Mouse (Mus musculus) midbrain, embryonic 11.5 days (tissue): ENCODE measurements around the gene Zfp746. TPM values are rescaled to one million over a fixed set of nuclear protein-coding genes. Genes with fewer than 3 reads are reported as not detected.

ENCODE experiments used
- ATAC-seq: fragments of 200-750 bp; cut with Nextera tagmentation; 2 replicates; pipeline ENCODE4 v1.8.0; 2017; ENCODE audit warnings: moderate TSS enrichment, moderate library complexity; ENCODE audit not compliant: low FRiP score
- DNase-seq: peaks from one replicate; pipeline ENCODE4 v3.0.0; 2015; ENCODE audit warnings: low spot score; ENCODE audit errors: missing footprints
- H3K27ac ChIP-seq: fragments of 300-500 bp; sonication (generic); 2 replicates; pipeline ENCODE4 v1.5.1; 2014; ENCODE audit warnings: low read depth, low read length
- H3K27me3 ChIP-seq: fragments of 300-500 bp; sonication (generic); 2 replicates; pipeline ENCODE4 v1.6.1; 2014; ENCODE audit warnings: mild to moderate bottlenecking, low read length, moderate library complexity, mixed read lengths; ENCODE audit not compliant: control insufficient read depth, insufficient read depth
- H3K36me3 ChIP-seq: fragments of 300-500 bp; sonication (generic); 2 replicates; pipeline ENCODE4 v1.6.1; 2014; ENCODE audit warnings: mild to moderate bottlenecking, low read length, moderate library complexity, mixed read lengths; ENCODE audit not compliant: control insufficient read depth, insufficient read depth
- H3K4me1 ChIP-seq: fragments of 300-500 bp; sonication (generic); 2 replicates; pipeline ENCODE4 v1.6.1; 2014; ENCODE audit warnings: low read length; ENCODE audit not compliant: control insufficient read depth, insufficient read depth
- H3K4me2 ChIP-seq: fragments of 300-500 bp; sonication (generic); 2 replicates; pipeline ENCODE4 v1.6.1; 2014; ENCODE audit warnings: mild to moderate bottlenecking, moderate library complexity
- H3K4me3 ChIP-seq: fragments of 300-500 bp; sonication (generic); 2 replicates; pipeline ENCODE4 v1.5.1; 2014; ENCODE audit warnings: low read depth, low read length
- H3K9ac ChIP-seq: fragments of 300-500 bp; sonication (generic); 2 replicates; pipeline ENCODE4 v1.6.1; 2014; ENCODE audit warnings: low read length
- H3K9me3 ChIP-seq: fragments of 300-500 bp; sonication (generic); 2 replicates; pipeline ENCODE4 v1.6.1; 2016; ENCODE audit warnings: low read length; ENCODE audit not compliant: control insufficient read depth
- WGBS: fragments of 180-500 bp; shearing (Covaris S2); extraction: QIAGEN DNeasy Blood & Tissue Kit; methylation state at CpG from one replicate; pipeline ENCODE4 v1.1.7; 2014; 5-methylcytosine and 5-hydroxymethylcytosine counted together
- polyA plus RNA-seq: library from polyadenylated mRNA; unstranded; fragments of >200 nt; fragmentation: Nextera tagmentation; extraction: Ambion mirVana; gene quantifications from 2 replicates; pipeline ENCODE4 v1.2.1, GENCODE M21; 2014

The Zfp746 gene
- polyA plus RNA-seq, 1 experiment from 2014 or later: 21.1 TPM

DNA sequence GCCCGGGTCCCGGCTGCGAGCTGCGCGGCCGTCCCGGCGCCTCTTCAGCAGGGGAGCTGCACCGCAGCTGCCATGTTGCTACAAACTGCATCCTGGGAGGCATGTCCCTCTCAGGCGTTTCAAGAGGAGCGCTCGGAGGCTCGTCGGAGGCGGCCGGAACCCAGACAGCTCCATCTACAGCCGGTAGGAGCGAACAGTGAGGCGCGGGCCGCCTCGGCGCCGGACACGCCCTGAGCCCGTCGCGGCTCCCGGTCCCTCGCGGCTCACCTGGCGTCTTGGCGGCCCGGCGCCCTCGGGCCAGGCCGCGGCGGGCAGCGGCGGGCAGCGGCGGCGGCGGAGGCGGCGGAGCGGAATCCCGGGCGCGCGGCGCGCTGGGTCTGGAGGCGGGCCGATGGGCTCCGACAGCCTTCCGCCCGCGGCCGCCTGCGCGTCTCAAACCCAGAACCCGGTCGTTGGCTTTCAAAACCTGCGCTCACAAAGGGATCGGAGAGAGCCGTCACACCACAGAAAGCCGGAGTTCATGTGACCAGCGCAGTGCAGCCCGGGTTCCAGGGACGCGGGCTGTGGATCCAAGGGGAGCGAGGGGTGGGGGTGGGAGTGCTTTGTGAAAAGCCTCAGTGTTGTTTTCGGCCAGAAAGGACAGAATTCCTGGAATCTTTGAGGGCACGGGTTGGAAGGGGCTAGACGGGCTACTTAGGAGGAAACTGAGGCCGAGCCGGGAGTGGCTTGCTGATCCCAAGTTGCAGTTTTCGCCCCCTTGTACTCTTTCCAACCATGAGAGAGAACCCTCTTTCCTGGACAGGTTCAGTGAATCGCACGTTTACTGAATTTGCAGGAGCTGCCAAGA, 37.7 kb downstream of the Zfp746 start, which contains the start of gene Zfp777:
Gene Zfp777, minus strand, starts transcription at position 486 of the 847 bp plus-strand sequence.
- Histone ChIP-seq H3K9me3 (no peaks in the 10 kb centered on the region), H3K36me3 (0 out of 2 replicates have a peak, but pooled peaks cover 2% of the 10 kb centered on the region), H3K4me1 (peaks cover 12% of the 10 kb centered on the region; the same call in 1 of the 2 replicates), H3K27ac (peak within 1 kb of the TSS; percentile 84), H3K4me3 (peak within 1 kb of the TSS; percentile 91), H3K4me2 (peak within 1 kb of the TSS; percentile 64), H3K9ac (peak within 1 kb of the TSS; percentile 83), H3K27me3 (no peaks in the 10 kb centered on the region)
- DNase-seq (peak; percentile 96), ATAC-seq (peak; percentile 86)
- 1% methylated on average over 81 of the region's 82 CpGs for WGBS

DNA sequence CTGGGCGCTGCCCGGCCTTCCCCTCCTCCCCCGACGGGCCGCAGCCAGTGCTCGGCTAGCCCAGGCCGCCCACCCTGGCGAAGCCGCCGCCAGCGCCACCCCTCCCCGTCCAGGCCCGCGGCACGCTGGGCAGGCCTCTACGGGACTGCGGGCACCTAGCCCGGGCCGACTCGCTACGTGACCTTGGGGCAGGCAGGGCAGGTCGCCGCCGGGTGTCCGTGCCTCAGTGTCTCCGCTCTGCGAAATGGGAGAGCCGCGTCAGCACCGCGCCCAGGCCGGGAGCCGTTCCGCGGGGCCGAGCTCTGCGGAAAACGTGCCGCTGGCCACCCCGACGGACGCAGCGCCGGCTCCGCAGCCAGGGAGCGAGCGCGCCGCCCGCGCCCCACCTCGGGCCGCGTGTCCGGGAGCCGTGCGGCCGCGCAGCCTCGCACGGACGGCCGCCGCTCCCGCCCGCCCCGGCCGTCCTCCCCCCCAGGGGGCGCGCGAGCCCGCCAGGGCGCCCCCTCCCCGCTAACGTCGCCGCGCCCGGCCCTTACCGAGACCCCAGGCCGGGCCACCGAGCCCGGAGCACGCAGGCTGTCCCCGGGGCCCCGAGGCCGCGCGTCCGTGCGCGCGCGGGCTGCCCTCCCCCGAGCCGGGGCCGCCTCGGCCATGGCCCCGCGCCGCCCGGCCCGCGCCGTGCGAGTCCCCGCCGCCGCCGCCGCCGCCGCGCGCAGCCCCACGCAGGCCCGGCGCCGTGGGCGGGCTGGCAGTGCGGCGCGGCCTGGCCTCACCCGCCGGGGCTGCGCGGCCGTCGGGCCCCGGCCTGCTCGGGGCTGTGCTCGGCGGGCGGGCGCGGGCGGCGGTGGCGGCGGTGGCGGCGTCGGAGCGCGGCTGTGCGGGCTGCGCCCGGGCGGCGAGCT, 38.7 kb downstream of the Zfp746 start:
- Histone ChIP-seq H3K27me3 (no peaks in the 10 kb centered on the region), H3K27ac (peak overlapping the region; percentile 84), H3K4me1 (peaks cover 12% of the 10 kb centered on the region; the same call in 1 of the 2 replicates), H3K9ac (peak overlapping the region; percentile 83), H3K4me2 (peak overlapping the region; percentile 64), H3K36me3 (0 out of 2 replicates have a peak, but pooled peaks cover 5% of the 10 kb centered on the region), H3K9me3 (no peaks in the 10 kb centered on the region), H3K4me3 (peak overlapping the region; percentile 91)
- DNase-seq: peak; percentile 92
- peak; percentile 70 for ATAC-seq
- under 1% methylated on average over 79 of the region's 150 CpGs for WGBS

DNA sequence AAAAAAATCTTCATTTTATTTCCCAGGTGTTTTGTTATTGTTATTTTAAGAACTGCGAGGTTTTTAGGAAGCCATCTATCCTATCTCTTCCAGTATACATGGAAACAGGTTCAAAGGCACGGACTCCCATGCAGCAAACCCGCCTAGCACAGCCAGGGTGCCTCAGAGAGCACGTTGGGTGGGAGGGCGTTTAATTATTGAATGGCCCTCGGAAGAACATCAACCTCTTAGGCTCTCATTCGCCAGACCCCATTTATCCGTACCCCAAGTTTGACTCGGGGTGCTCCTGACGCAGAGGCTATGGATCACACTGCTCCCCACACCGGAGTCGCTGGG, 39.3 kb downstream of the Zfp746 start:
- Histone ChIP-seq H3K27ac (no peak overlapping the region), H3K4me3 (peak overlapping the region; percentile 91), H3K4me2 (peak overlapping the region; percentile 64), H3K9ac (peak overlapping the region; percentile 83), H3K9me3 (no peaks in the 10 kb centered on the region), H3K36me3 (0 out of 2 replicates have a peak, but pooled peaks cover 5% of the 10 kb centered on the region), H3K27me3 (no peaks in the 10 kb centered on the region), H3K4me1 (peaks cover 12% of the 10 kb centered on the region; the same call in 1 of the 2 replicates)
- 9% methylated on average over 12 of the region's 12 CpGs for WGBS
- no peak for DNase-seq
- ATAC-seq: 0 out of 2 replicates have a peak, but pooled peaks have one; percentile 5

DNA sequence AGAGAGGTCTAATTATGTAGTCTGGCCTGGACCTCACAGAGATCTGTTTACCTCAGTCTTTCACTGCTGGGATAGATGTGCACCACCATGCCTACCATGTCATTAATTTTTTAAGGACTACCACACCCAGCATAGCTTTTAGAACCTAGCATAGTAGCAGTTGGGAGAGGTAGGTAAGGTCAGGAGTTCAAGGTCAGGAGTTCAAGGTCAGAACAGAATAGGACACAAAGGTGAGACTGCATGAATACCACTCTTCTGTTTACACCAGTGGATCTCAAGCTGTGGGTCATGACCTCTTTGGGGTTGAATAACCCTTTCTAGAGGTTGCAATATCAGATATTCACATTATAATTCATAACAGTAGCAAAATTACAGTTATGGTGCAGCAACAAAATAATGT, 53.7 kb downstream of the Zfp746 start:
- DNase-seq (no peak), ATAC-seq (no peak)
- Histone ChIP-seq H3K36me3 (peaks cover 25% of the 10 kb centered on the region), H3K4me3 (no peak overlapping the region), H3K27ac (no peak overlapping the region), H3K4me2 (no peak overlapping the region), H3K9ac (no peak overlapping the region), H3K9me3 (no peaks in the 10 kb centered on the region), H3K4me1 (no peaks in the 10 kb centered on the region), H3K27me3 (no peaks in the 10 kb centered on the region)

DNA sequence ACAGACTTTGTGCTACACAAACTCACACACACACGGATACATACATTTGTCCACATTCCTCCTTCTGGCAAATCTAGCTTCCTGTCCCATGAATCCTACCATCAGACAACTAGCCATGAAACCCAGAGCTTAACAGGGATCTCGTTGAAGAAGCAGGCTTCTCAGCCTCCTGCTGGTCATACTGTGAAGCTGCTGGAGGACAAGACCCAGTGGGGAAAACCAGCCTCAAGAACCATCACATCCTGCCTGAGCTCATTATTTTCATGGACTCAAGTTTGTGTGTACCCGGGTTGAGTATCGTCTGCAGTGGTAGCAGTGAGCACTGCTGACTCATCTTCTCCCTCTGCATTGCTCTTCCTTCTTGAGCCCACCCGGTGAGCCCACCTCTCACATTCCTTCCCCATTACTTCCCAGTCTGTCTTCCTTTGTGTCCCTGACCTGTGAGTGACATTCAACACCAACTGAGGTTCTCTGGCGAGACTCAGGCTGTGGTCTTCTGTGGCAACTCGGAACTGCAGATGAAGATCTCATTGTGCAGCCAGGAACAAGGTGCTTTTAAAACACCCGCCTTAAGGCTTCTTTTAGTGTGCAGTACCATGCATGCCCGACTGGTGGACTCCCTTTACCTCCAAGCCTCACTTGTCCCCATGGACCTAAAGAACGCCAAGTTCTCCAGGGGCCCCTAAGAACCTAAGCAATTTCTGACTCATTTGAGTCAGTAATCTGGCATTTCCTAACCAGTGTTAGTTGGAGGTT, 60.3 kb downstream of the Zfp746 start:
- ATAC-seq: no peak
- 79% methylated on average over 10 of the region's 10 CpGs for WGBS
- H3K27me3 ChIP-seq: no peaks in the 10 kb centered on the region
- no peak overlapping the region for H3K4me3 ChIP-seq
- H3K4me2 ChIP-seq: no peak overlapping the region
- H3K9me3 ChIP-seq: peaks cover 7% of the 10 kb centered on the region; the same call in 1 of the 2 replicates
- no peak for DNase-seq
- no peak overlapping the region for H3K9ac ChIP-seq
- no peaks in the 10 kb centered on the region for H3K4me1 ChIP-seq
- no peak overlapping the region for H3K27ac ChIP-seq
- peaks cover 41% of the 10 kb centered on the region for H3K36me3 ChIP-seq

DNA sequence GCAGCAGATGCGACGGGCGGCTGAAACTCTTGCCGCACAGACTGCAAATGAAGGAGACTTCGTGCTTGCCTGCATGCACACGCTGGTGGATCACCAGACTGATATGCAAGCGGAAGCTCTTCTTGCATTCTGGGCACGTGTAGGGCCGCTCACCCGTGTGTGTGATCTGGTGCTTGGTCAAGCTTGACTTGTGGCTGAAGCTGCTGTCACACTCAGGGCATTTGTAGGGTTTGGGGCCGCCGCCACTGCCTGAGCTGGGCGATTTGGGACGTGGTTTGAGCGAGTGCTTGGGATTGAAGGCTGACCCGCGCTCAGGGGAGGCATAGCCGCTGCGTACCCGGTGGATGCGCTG, 61.4 kb downstream of the Zfp746 start:
- ATAC-seq (peak; percentile 55; the same call in 1 of the 2 replicates), DNase-seq (no peak)
- Histone ChIP-seq H3K9ac (no peak overlapping the region), H3K36me3 (peaks cover 36% of the 10 kb centered on the region), H3K4me2 (no peak overlapping the region), H3K4me3 (no peak overlapping the region), H3K4me1 (peaks cover 6% of the 10 kb centered on the region), H3K27me3 (no peaks in the 10 kb centered on the region), H3K27ac (no peak overlapping the region), H3K9me3 (peaks cover 7% of the 10 kb centered on the region; the same call in 1 of the 2 replicates)
- 68% methylated on average over 21 of the region's 21 CpGs for WGBS

DNA sequence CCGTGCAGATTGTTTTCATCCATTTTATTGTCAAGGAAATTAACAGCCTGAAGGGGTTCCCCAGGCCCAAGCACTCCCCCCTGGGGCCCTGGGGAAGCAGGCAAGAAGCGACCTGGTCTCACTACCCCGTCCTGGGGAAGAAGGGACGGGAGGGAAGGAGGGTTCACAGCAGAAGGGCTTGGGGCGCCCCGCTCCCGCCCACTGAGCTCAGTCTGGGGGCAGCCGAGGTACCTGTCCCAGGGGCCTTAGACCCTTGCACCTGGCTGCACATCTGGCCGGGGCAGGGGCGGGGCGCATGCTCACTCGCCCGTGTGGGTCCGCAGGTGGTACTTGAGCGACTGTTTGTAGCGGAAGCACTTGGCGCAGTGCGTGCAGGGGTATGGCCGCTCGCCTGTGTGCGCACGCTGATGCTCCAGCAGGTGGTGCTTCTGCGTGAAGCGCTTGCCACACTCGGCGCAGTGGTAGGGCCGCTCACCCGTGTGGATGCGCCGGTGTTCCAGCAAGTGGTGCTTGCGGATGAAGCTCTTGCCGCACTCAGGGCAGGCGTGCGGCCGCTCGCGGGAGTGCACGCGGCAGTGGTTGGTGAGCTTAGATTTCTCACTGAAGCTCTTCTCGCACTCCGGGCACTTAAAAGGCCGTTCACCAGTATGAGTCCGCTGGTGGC, 61.9 kb downstream of the Zfp746 start:
- H3K9me3 ChIP-seq: peaks cover 7% of the 10 kb centered on the region; the same call in 1 of the 2 replicates
- DNase-seq (no peak), ATAC-seq (peak; percentile 58; the same call in 1 of the 2 replicates)
- H3K36me3 ChIP-seq: peaks cover 34% of the 10 kb centered on the region
- 70% methylated on average over 43 of the region's 43 CpGs for WGBS
- no peaks in the 10 kb centered on the region for H3K27me3 ChIP-seq
- H3K4me1 ChIP-seq: peaks cover 6% of the 10 kb centered on the region
- no peak overlapping the region for H3K27ac ChIP-seq
- H3K9ac ChIP-seq: no peak overlapping the region
- no peak overlapping the region for H3K4me2 ChIP-seq
- no peak overlapping the region for H3K4me3 ChIP-seq

DNA sequence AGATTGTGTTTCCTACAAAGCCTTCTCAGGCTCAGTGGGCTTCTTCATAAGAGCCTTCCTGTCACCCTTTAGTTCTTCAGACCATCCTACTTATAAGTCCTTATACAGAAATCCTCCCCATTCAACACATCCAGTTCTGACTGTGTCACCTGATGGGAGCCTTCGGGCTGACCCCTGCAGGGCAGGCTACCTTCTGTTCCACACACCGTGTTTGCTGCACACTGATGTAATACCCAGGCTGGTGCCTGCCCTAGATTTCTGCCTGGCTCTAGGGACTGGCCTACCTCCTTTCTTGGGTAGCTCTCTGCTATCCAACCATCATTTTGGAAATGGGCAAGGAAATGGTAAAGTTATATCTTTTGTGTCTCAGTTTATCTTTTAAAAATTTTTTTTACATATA, 63.7 kb downstream of the Zfp746 start:
- peaks cover 23% of the 10 kb centered on the region for H3K36me3 ChIP-seq
- no peak overlapping the region for H3K4me2 ChIP-seq
- H3K4me1 ChIP-seq: peaks cover 6% of the 10 kb centered on the region
- peaks cover 7% of the 10 kb centered on the region; the same call in 1 of the 2 replicates for H3K9me3 ChIP-seq
- no peak overlapping the region for H3K27ac ChIP-seq
- no peaks in the 10 kb centered on the region for H3K27me3 ChIP-seq
- ATAC-seq (no peak), DNase-seq (peak; percentile 39)
- no peak overlapping the region for H3K4me3 ChIP-seq
- H3K9ac ChIP-seq: no peak overlapping the region
- WGBS: 88% methylated on average over 2 of the region's 2 CpGs
